Mouse (Mus musculus) bone marrow macrophage, adult 2 months (primary cell): ENCODE data around the gene Edem2.

ENCODE experiments used
- CTCF ChIP-seq: IDR thresholded peaks from 2 replicates; pipeline ENCODE4 v1.5.1; 2012; ENCODE audit warnings: low read depth, mild to moderate bottlenecking, low read length, moderate library complexity
- POLR2A ChIP-seq: IDR thresholded peaks from 2 replicates; pipeline ENCODE4 v1.6.1; 2012; ENCODE audit warnings: mild to moderate bottlenecking, low read depth, low read length, borderline replicate concordance

DNA sequence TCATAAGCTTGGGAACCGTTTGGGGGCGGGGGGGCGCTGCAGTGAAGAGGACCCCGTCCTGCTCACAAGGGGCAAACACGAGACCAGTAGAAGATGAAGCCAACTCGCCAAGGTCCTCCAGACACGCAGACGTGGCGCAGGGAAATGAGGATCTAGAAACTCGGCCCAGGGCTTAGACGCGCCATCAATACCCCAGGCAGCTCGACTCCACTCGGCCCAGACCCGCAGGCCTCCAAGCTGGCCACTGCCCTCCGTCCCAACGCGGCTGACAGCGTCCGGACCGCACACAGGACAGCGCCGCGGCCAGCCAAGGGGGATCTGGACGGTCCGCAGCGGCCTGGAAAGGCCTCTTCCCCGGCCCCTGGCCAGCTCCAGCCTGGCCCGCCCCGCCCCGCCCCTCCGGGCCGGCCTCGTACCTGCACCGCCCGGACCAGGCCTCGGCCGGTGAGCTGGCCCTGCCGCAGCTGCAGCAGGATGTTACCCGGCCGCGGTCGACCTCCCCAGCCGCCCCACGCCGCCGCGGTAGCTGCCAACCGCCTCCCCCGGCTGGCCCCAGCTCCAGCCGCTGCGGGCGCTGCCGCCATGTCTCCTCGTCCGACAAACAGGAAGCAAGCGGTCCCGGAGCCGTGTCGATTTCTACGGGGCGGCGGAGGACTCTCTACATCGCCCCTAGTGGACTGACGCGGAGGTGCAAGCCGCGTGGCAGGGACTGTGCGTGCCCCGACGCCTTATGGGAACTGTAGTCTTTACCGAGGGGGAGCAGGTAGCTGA, 37.4 kb downstream of the Edem2 start, which contains the start of gene Trpc4ap:
- TF ChIP-seq CTCF = peak; percentile 36; the same call in 1 of the 2 replicates
- TF ChIP-seq POLR2A = no peak
